Mouse (Mus musculus) C2C12 (cell line): ENCODE measurements around the gene Sh3kbp1. TPM values are rescaled to one million over a fixed set of nuclear protein-coding genes. Genes with fewer than 3 reads are reported as not detected.

ENCODE experiments used
- H3K27me3 ChIP-seq: one replicate; pipeline ENCODE4 v1.6.1; 2011; ENCODE audit not compliant: control insufficient read depth, insufficient read depth, insufficient read length
- H3K36me3 ChIP-seq: one replicate; pipeline ENCODE4 v1.6.1; 2011; ENCODE audit not compliant: control insufficient read depth, insufficient read depth
- H3K4me3 ChIP-seq: one replicate; pipeline ENCODE4 v1.5.1; 2011; ENCODE audit warnings: mild to moderate bottlenecking, control low read depth; ENCODE audit not compliant: poor library complexity, insufficient read depth, severe bottlenecking
- H3K79me2 ChIP-seq: one replicate; pipeline ENCODE4 v1.6.1; 2011; ENCODE audit not compliant: control insufficient read depth, insufficient read depth
- H3K79me3 ChIP-seq: one replicate; pipeline ENCODE4 v1.6.1; 2011; ENCODE audit warnings: low read depth, control low read depth
- H3ac ChIP-seq: one replicate; pipeline ENCODE3; 2011; ENCODE audit warnings: low read depth; ENCODE audit not compliant: control insufficient read depth, insufficient read length
- CEBPB ChIP-seq: IDR thresholded peaks from one replicate; pipeline ENCODE4 v1.6.1; 2011; ENCODE audit warnings: low read depth, mild to moderate bottlenecking, control low read depth, moderate library complexity
- CTCF ChIP-seq: IDR thresholded peaks from one replicate; pipeline ENCODE4 v1.5.1; 2011; ENCODE audit not compliant: control insufficient read depth, insufficient read depth, insufficient read length
- FOSL1 ChIP-seq: IDR thresholded peaks from one replicate; pipeline ENCODE4 v1.8.0; 2011; ENCODE audit warnings: mild to moderate bottlenecking, low read length; ENCODE audit not compliant: poor library complexity, insufficient read depth, severe bottlenecking
- MAX ChIP-seq: IDR thresholded peaks from one replicate; pipeline ENCODE4 v1.6.1; 2011; ENCODE audit warnings: mild to moderate bottlenecking, control low read depth
- MYOD1 ChIP-seq: IDR thresholded peaks from one replicate; pipeline ENCODE4 v1.6.1; 2011; ENCODE audit warnings: low read depth; ENCODE audit not compliant: control insufficient read depth, insufficient read length
- MYOG ChIP-seq: IDR thresholded peaks from one replicate; pipeline ENCODE4 v1.6.1; 2011; ENCODE audit not compliant: control insufficient read depth, insufficient read length; ENCODE audit errors: extremely low read depth
- USF1 ChIP-seq: IDR thresholded peaks from one replicate; pipeline ENCODE4 v1.6.1; 2011; ENCODE audit warnings: low read depth, mild to moderate bottlenecking, control low read depth, moderate library complexity
- polyA plus RNA-seq: library from polyadenylated mRNA; unstranded; fragments of >200 nt; fragmentation: generic; extraction: Trizol; gene quantifications from one replicate; pipeline ENCODE4 v1.2.1, GENCODE M21; 2012; ENCODE audit warnings: missing spikeins

Sh3kbp1 gene
- polyA plus RNA-seq, 1 experiment: 46.2 TPM

GRCm38 (mm10) chrX:159769773-159770172 lies 142.7 kb downstream of the Sh3kbp1 start:
- peaks cover 2% of the 10 kb centered on the region for H3K79me3 ChIP-seq
- H3ac ChIP-seq: no peak overlapping the region
- no peak overlapping the region for H3K4me3 ChIP-seq
- H3K79me2 ChIP-seq: no peaks in the 10 kb centered on the region
- H3K27me3 ChIP-seq: no peaks in the 10 kb centered on the region
- no peak for TF ChIP-seq CTCF
- no peak for TF ChIP-seq MYOD1
- TF ChIP-seq USF1: no peak
- no peak for TF ChIP-seq FOSL1
- no peak for TF ChIP-seq CEBPB
- no peak for TF ChIP-seq MYOG
- no peak for TF ChIP-seq MAX
- H3K36me3 ChIP-seq: peaks cover 7% of the 10 kb centered on the region

- TF ChIP-seq CTCF (no peak), MYOD1 (no peak), MAX (no peak), USF1 (no peak), CEBPB (no peak), MYOG (no peak), FOSL1 (no peak)
- no peaks in the 10 kb centered on the region for H3K27me3 ChIP-seq
- H3ac ChIP-seq: no peak overlapping the region
- H3K79me2 ChIP-seq: no peaks in the 10 kb centered on the region
- H3K4me3 ChIP-seq: no peak overlapping the region
- no peaks in the 10 kb centered on the region for H3K36me3 ChIP-seq
- H3K79me3 ChIP-seq: peaks cover 2% of the 10 kb centered on the region
These were observed 145.1 kb downstream of the Sh3kbp1 start for GRCm38 (mm10) chrX:159772137-159772536.

- no peaks in the 10 kb centered on the region for H3K79me2 ChIP-seq
- H3K79me3 ChIP-seq: no peaks in the 10 kb centered on the region
- TF ChIP-seq CEBPB: no peak
- TF ChIP-seq USF1: no peak
- TF ChIP-seq MAX: no peak
- no peak for TF ChIP-seq FOSL1
- no peak for TF ChIP-seq MYOD1
- no peak for TF ChIP-seq CTCF
- no peak for TF ChIP-seq MYOG
- H3ac ChIP-seq: no peak overlapping the region
- H3K27me3 ChIP-seq: no peaks in the 10 kb centered on the region
- no peak overlapping the region for H3K4me3 ChIP-seq
- H3K36me3 ChIP-seq: no peaks in the 10 kb centered on the region
These were observed 148.0 kb downstream of the Sh3kbp1 start for GRCm38 (mm10) chrX:159775042-159775441.

- no peaks in the 10 kb centered on the region for H3K79me3 ChIP-seq
- H3K4me3 ChIP-seq: no peak overlapping the region
- H3K27me3 ChIP-seq: no peaks in the 10 kb centered on the region
- no peaks in the 10 kb centered on the region for H3K36me3 ChIP-seq
- no peak for TF ChIP-seq USF1
- TF ChIP-seq FOSL1: no peak
- TF ChIP-seq CEBPB: no peak
- TF ChIP-seq MAX: no peak
- TF ChIP-seq CTCF: no peak
- no peaks in the 10 kb centered on the region for H3K79me2 ChIP-seq
- no peak overlapping the region for H3ac ChIP-seq
These were observed 151.7 kb downstream of the Sh3kbp1 start for GRCm38 (mm10) chrX:159778787-159779186.

- H3ac ChIP-seq: no peak overlapping the region
- TF ChIP-seq CTCF (no peak), FOSL1 (no peak), CEBPB (no peak), MYOD1 (no peak), MAX (no peak), MYOG (no peak), USF1 (no peak)
- H3K36me3 ChIP-seq: no peaks in the 10 kb centered on the region
- no peaks in the 10 kb centered on the region for H3K79me3 ChIP-seq
- no peaks in the 10 kb centered on the region for H3K27me3 ChIP-seq
- no peak overlapping the region for H3K4me3 ChIP-seq
- H3K79me2 ChIP-seq: peaks cover 2% of the 10 kb centered on the region
These were observed 163.4 kb downstream of the Sh3kbp1 start for GRCm38 (mm10) chrX:159790516-159790915.

GRCm38 (mm10) chrX:159795603-159796002 lies 168.5 kb downstream of the Sh3kbp1 start:
- Histone ChIP-seq H3ac (no peak overlapping the region), H3K27me3 (no peaks in the 10 kb centered on the region), H3K79me3 (peaks cover 3% of the 10 kb centered on the region), H3K4me3 (no peak overlapping the region), H3K79me2 (peaks cover 10% of the 10 kb centered on the region), H3K36me3 (no peaks in the 10 kb centered on the region)
- TF ChIP-seq MYOD1 (no peak), USF1 (no peak), MYOG (no peak), CTCF (no peak), CEBPB (no peak), FOSL1 (no peak), MAX (no peak)
